Mouse (Mus musculus) heart, embryonic 14.5 days (tissue): ENCODE measurements around the gene Sult3a2. TPM values are rescaled to one million over a fixed set of nuclear protein-coding genes. Genes with fewer than 3 reads are reported as not detected.
"Not testable (repeated sequence)": the region's sequence is repeated elsewhere in the genome, so short reads cannot be mapped to it uniquely, and the experiment has no call there.

Experiments
- ATAC-seq: fragments of 200-750 bp; cut with Nextera tagmentation; 2 replicates; pipeline ENCODE4 v1.8.0; 2017; ENCODE audit warnings: low read depth, moderate TSS enrichment; ENCODE audit not compliant: insufficient number of reproducible peaks, insufficient read depth, low FRiP score
- H3K27ac ChIP-seq, 2 experiments: fragments of 200-500 bp in 1 of 2; fragments of 300-500 bp in 1 of 2; sonication (generic) in 1 of 2; replicated peaks in 1 of 2; 2 replicates each; pipeline ENCODE4 v1.5.1; 2012 to 2014; ENCODE audit warnings: low read depth in 2 of 2, low read length in 2 of 2, control low read depth in 1 of 2, mild to moderate bottlenecking in 1 of 2, mixed read lengths in 1 of 2; ENCODE audit not compliant: control insufficient read depth in 1 of 2, insufficient read depth in 1 of 2
- H3K27me3 ChIP-seq: fragments of 300-500 bp; sonication (generic); 2 replicates; pipeline ENCODE4 v1.6.1; 2014; ENCODE audit warnings: mild to moderate bottlenecking, low read length, control low read depth; ENCODE audit not compliant: control insufficient read depth, insufficient read depth
- H3K36me3 ChIP-seq: fragments of 300-500 bp; sonication (generic); 2 replicates; pipeline ENCODE4 v1.6.1; 2014; ENCODE audit warnings: mild to moderate bottlenecking, control low read depth, low read length, mixed read lengths; ENCODE audit not compliant: control insufficient read depth, insufficient read depth
- H3K4me1 ChIP-seq, 2 experiments: fragments of 200-500 bp in 1 of 2; fragments of 300-500 bp in 1 of 2; sonication (generic) in 1 of 2; 2 replicates each; pipeline ENCODE4 v1.6.1; 2012 to 2014; ENCODE audit warnings: low read length in 2 of 2, control low read depth in 1 of 2, mixed read lengths in 1 of 2; ENCODE audit not compliant: control insufficient read depth in 2 of 2, insufficient read depth in 2 of 2
- H3K4me2 ChIP-seq: fragments of 300-500 bp; sonication (generic); 2 replicates; pipeline ENCODE4 v1.6.1; 2014; ENCODE audit warnings: mild to moderate bottlenecking, low read length
- H3K4me3 ChIP-seq, 2 experiments: fragments of 200-500 bp in 1 of 2; fragments of 300-500 bp in 1 of 2; sonication (generic) in 1 of 2; 2 replicates each; pipeline ENCODE4 v1.5.1; 2012 to 2014; ENCODE audit warnings: low read length in 2 of 2, mild to moderate bottlenecking in 2 of 2, control low read depth in 1 of 2, low read depth in 1 of 2, moderate library complexity in 1 of 2; ENCODE audit not compliant: control insufficient read depth in 1 of 2, insufficient read depth in 1 of 2
- H3K9ac ChIP-seq: fragments of 300-500 bp; sonication (generic); 2 replicates; pipeline ENCODE4 v1.6.1; 2014; ENCODE audit warnings: mild to moderate bottlenecking, low read length
- H3K9me3 ChIP-seq: fragments of 300-500 bp; sonication (generic); 2 replicates; pipeline ENCODE4 v1.6.1; 2016; ENCODE audit warnings: low read length, control low read depth; ENCODE audit not compliant: control insufficient read depth
- WGBS: fragments of 180-500 bp; shearing (Covaris S2); extraction: QIAGEN DNeasy Blood & Tissue Kit; methylation state at CpG from one replicate; pipeline ENCODE4 v1.1.7; 2014; 5-methylcytosine and 5-hydroxymethylcytosine counted together
- polyA plus RNA-seq: library from polyadenylated mRNA; unstranded; fragments of >200 nt; fragmentation: Nextera tagmentation; extraction: Ambion mirVana; gene quantifications from 2 replicates; pipeline ENCODE4 v1.2.1, GENCODE M21; 2014

Sult3a2 gene
- polyA plus RNA-seq, 1 experiment from 2014 or later = not detected

GRCm38 (mm10) chr10:33787541-33787940 lies 1.0 kb upstream of the Sult3a2 start:
- no peak overlapping the region for H3K27ac ChIP-seq
- ATAC-seq = no peak
- no peak overlapping the region for H3K4me2 ChIP-seq
- H3K9ac ChIP-seq = no peak overlapping the region
- no peaks in the 10 kb centered on the region for H3K36me3 ChIP-seq
- no peaks in the 10 kb centered on the region for H3K27me3 ChIP-seq
- H3K4me3 ChIP-seq = no peak overlapping the region
- H3K4me1 ChIP-seq = no peaks in the 10 kb centered on the region
- H3K9me3 ChIP-seq = no peaks in the 10 kb centered on the region

GRCm38 (mm10) chr10:33735251-33735650 lies 51.3 kb downstream of the Sult3a2 start:
- H3K4me1 ChIP-seq, H3K27me3 ChIP-seq, ATAC-seq, H3K4me3 ChIP-seq, H3K9me3 ChIP-seq, H3K9ac ChIP-seq, H3K27ac ChIP-seq, H3K36me3 ChIP-seq, H3K4me2 ChIP-seq: not testable (repeated sequence)
- 81% methylated on average over 7 of the region's 7 CpGs for WGBS

GRCm38 (mm10) chr10:33733241-33733640 lies 53.3 kb downstream of the Sult3a2 start:
- no peak overlapping the region for H3K4me3 ChIP-seq
- H3K9ac ChIP-seq = no peak overlapping the region
- H3K27me3 ChIP-seq = no peaks in the 10 kb centered on the region
- no peaks in the 10 kb centered on the region for H3K36me3 ChIP-seq
- no peak overlapping the region for H3K4me2 ChIP-seq
- H3K4me1 ChIP-seq = no peaks in the 10 kb centered on the region
- no peaks in the 10 kb centered on the region for H3K9me3 ChIP-seq
- no peak for ATAC-seq
- H3K27ac ChIP-seq = no peak overlapping the region

- Histone ChIP-seq H3K4me3 (no peak overlapping the region), H3K4me1 (no peaks in the 10 kb centered on the region), H3K36me3 (no peaks in the 10 kb centered on the region), H3K27ac (no peak overlapping the region), H3K9ac (no peak overlapping the region), H3K27me3 (no peaks in the 10 kb centered on the region), H3K9me3 (no peaks in the 10 kb centered on the region), H3K4me2 (no peak overlapping the region)
- ATAC-seq = no peak
- WGBS = 76% methylated on average over 4 of the region's 4 CpGs
These were observed 53.9 kb downstream of the Sult3a2 start for GRCm38 (mm10) chr10:33732409-33733185.

GRCm38 (mm10) chr10:33723764-33724163 lies 62.7 kb downstream of the Sult3a2 start:
- no peak for ATAC-seq
- 25% methylated on average over 6 of the region's 6 CpGs for WGBS
- H3K9me3 ChIP-seq = no peaks in the 10 kb centered on the region
- H3K4me1 ChIP-seq = no peaks in the 10 kb centered on the region
- H3K27ac ChIP-seq = no peak overlapping the region
- no peak overlapping the region for H3K4me2 ChIP-seq
- no peak overlapping the region for H3K9ac ChIP-seq
- H3K4me3 ChIP-seq = no peak overlapping the region
- H3K36me3 ChIP-seq = no peaks in the 10 kb centered on the region
- H3K27me3 ChIP-seq = no peaks in the 10 kb centered on the region

- ATAC-seq = no peak
- Histone ChIP-seq H3K9me3 (no peaks in the 10 kb centered on the region), H3K36me3 (no peaks in the 10 kb centered on the region), H3K4me2 (no peak overlapping the region), H3K4me1 (no peaks in the 10 kb centered on the region), H3K4me3 (no peak overlapping the region), H3K9ac (no peak overlapping the region), H3K27ac (no peak overlapping the region), H3K27me3 (no peaks in the 10 kb centered on the region)
- WGBS = 78% methylated on average over 4 of the region's 4 CpGs
These were observed 64.6 kb downstream of the Sult3a2 start for GRCm38 (mm10) chr10:33721827-33722438.
